Mouse (Mus musculus): ENCODE measurements around the gene Olfr473.
"Not testable (repeated sequence)": the region's sequence is repeated elsewhere in the genome, so short reads cannot be mapped to it uniquely, and the experiment has no call there.

Gene Olfr473

DNA sequence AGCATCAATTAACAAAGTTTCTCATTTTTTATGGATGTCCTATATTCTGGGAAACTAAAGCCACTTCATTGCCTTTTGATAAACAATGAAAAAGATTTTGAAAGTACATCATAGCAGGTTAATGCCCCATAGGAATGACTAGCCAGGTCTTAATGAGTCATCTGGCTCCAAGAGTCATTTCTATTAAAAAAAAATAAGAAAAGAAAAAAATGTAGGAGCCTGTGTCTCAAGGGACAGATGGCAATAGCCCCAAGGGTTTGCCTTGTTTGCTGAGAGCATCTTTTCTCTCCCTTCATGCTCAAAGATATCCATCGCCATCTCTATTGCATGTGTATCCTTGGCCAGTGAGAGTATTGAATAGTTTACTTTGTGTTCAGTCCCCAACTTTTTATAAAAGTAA lies at the start of gene Olfr473:
Gene Olfr473, plus strand, starts transcription at position 301 of the 400 bp plus-strand sequence.
- no peak for DNase-seq (ENCODE audit: inconsistent ontology term)

DNA sequence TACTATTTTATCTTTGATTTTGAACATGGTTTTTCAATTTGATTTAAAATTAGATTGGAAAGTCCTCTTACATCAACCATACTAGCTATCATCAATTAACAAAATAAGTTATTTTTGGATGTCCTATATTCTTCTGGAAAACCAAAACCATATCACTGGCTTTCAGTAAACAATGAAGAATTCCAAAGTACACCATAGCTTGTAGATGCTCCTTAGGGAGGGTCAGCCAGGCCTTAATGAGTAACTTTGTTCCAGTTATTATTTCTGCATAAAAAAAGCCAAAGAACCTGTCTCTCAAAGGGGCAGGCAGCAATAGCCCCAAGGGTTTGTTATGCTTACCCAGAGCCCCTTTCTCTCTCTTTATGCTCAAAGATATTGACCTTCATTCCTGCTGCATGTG lies 32.6 kb upstream of the Olfr473 start, which contains the start of gene Olfr472:
Gene Olfr472, plus strand, starts transcription at position 301 of the 400 bp plus-strand sequence.
- DNase-seq (ENCODE audit: inconsistent ontology term): no peak

DNA sequence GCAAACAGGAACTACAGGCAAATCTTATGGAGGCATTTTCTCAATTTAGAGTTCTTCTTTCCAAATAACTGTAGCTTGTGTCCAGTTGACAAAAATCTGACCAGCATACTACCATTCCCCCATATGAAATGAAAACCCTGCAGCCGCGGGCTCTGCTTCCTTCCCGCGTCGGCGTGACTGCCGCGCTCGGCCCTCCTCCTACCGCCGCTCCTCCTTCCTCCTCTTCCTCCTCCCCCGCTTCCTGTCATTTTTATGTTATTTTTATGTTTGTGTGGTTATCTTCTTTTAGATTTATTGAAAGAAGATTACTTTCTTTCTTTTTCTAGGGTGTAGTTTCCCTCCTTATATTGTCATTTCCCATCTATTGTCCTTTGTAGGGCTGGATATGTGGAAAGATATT lies 22.3 kb downstream of the Olfr473 start:
- not testable (repeated sequence) for DNase-seq (ENCODE audit: inconsistent ontology term)

DNA sequence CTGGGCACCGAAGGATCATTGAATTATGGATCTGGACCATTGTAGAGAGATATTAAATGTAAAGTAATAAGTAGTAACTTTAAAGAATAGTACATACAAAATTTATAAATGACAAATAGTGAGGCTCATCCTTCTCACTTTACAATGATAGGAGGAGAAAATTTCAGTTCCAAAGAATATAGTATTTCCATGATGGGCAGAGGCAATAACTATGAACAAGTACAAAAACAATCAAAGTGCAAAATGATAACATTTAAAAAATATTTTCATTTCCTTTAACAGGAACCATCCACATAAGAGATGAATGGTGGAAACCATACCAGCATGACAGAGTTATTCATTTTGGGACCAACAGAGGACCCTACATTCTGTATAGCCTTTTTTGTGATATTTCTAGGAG lies 24.1 kb downstream of the Olfr473 start, which contains the start of gene Olfr474:
Gene Olfr474, plus strand, starts transcription at position 301 of the 400 bp plus-strand sequence.
- no peak for DNase-seq (ENCODE audit: inconsistent ontology term)

DNA sequence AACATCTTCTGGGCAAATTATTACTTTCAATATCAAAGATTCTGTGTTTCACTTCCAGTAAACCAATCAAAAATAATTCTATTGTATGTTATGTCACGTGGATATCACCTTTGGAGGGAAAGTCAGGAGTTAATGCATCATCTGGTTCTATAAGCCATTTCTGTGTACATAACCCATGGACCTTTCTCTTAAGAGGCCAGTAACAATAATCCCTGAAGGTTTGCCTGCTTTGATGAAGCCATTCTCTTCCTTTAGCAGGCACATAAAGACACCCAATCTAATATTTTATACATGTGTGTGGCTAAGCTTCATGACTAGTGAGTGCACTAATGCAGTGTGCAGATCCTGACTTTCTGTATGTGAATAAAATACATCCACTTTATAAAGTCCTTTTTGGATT lies 34.3 kb downstream of the Olfr473 start, which contains the start of gene Olfr476:
Gene Olfr476, plus strand, starts transcription at position 301 of the 400 bp plus-strand sequence.
- DNase-seq (ENCODE audit: inconsistent ontology term): no peak

Measured in Muller cell, postnatal 12 days (primary cell).